Mouse (Mus musculus): ENCODE measurements around the gene Gm8220.
"Not testable (repeated sequence)": the region's sequence is repeated elsewhere in the genome, so short reads cannot be mapped to it uniquely, and the experiment has no call there.

Gm8220 gene

DNA sequence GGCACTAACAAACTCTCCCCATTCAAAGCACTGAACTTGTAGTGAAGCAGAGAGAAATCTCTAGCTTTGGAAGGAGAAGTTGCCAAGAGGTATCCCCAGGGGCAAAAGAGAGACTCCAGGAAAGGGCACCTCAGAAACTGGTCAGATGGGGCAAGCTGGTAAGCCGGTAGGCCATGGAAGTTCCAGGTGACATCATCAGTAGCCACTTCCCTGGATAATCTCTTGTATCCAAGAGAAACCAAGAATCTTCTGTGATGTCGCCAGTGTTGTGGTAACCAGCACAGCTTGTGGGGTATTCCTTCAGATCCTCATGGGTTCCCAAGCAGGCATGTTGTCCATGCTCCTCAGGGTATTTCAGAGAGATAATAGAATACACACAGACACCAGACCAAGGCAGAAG lies at the start of gene Gm8220:
Gene Gm8220 (plus strand): TSS at position 301 of the 400 bp plus-strand sequence.
- DNase-seq (ENCODE audit: inconsistent ontology term), result not testable (repeated sequence)

DNA sequence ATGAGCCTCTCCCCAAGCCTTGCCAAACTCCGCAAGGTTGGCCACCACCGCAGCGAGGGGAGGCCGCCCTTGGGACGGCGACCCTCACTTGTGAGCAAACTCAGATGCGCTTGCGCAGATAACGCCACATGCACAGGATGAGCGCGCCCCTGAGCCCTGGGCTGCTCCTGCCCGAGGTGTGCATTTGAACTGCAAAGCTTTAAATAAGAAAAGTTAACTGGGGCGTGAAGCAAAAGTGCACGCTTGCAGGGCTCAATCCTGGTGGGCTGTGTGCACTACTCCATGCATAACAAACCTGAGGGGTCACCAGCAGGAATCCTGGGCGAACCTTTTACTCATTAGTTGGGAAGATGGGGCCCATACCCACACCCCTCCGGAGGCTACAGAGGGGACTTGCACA lies 37.3 kb upstream of the Gm8220 start:
- no peak for DNase-seq (ENCODE audit: inconsistent ontology term)

DNA sequence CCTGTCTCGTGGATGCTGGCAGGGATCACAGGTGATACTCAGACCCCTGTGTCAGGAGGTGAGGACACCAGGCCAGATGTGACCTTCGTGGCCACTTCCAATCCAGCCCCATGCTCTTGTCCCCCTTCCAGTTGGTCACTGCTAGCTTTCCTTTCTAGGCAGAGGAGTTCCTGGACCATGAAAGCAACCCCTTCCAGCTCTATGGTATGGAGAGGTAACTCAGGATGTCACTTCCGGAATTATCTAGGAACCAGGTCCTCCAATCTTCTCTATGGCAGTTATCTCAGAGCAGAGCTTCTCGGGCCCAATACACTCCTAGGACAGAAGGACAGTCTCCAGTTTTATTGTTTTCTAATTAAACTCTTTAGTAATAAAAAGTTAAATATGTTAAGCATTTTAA lies 26.7 kb downstream of the Gm8220 start:
- not testable (repeated sequence) for DNase-seq (ENCODE audit: inconsistent ontology term)

DNA sequence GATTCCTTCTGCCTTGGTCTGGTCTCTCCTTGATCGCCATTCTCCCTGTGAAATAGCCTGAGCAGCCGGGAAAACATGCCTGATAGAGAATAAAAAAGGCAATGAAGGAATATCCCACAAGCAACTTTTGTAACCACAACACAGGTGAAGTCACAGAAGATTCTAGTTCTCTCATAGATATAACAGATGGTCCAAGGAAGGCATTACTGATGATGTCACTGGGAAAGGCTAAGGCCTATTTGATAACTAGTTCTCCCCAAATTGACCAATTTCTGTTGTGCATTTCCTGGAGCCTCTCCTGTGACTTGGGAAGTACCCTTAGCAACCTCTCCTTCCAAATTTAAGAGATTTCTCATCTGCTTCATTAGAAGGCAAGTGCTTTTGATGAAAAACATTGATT lies 53.1 kb downstream of the Gm8220 start, which contains the start of gene Gm5930:
Gene Gm5930 (minus strand): TSS at position 101 of the 400 bp plus-strand sequence.
- DNase-seq (ENCODE audit: inconsistent ontology term), result not testable (repeated sequence)

Data from Muller cell, postnatal 12 days (primary cell).